Mouse (Mus musculus) ES-E14 (cell line): ENCODE measurements at regions not wholly inside any gene's neighbourhood (a gene's known extent, or its start where the extent isn't known, plus 50 kb on each side); places are given as distances from the start of the nearest gene placed in this dataset.

Experiments used
- HCFC1 ChIP-seq: IDR thresholded peaks from 2 replicates; pipeline ENCODE4 v1.6.1; 2012; ENCODE audit warnings: low read length, inconsistent platforms, borderline replicate concordance; ENCODE audit not compliant: insufficient read depth
- ZNF384 ChIP-seq: IDR thresholded peaks from 2 replicates; pipeline ENCODE4 v1.6.1; 2012; ENCODE audit warnings: low read depth, low read length, inconsistent platforms

GRCm38 (mm10) chr3:52895751-52896150, 121.3 kb downstream of the Cog6 start:
- TF ChIP-seq HCFC1 (no peak), ZNF384 (no peak)
